Mouse (Mus musculus) liver (tissue): ENCODE measurements around the gene Olfr490.

Experiments used
- DNase-seq: peaks from one replicate; pipeline ENCODE4 v3.0.0-alpha.2; 2020; ENCODE audit warnings: mixed read lengths

Olfr490 gene

GRCm38 (mm10) chr7:108288834-108289233 lies at the start of gene Olfr490:
Gene Olfr490, minus strand, starts transcription at chr7:108288934.
- DNase-seq: no peak

GRCm38 (mm10) chr7:108323574-108323973 lies 34.8 kb upstream of the Olfr490 start, which contains the start of gene Olfr492:
Gene Olfr492, minus strand, starts transcription at chr7:108323674.
- no peak for DNase-seq

- DNase-seq: no peak
Observed at GRCm38 (mm10) chr7:108313151-108313550, 24.4 kb upstream of the Olfr490 start, which contains the start of gene Olfr491. Gene Olfr491, plus strand, starts transcription at chr7:108313451.

- DNase-seq: no peak
Observed at GRCm38 (mm10) chr7:108258247-108258646, 30.5 kb downstream of the Olfr490 start, which contains the start of gene Olfr488. Gene Olfr488, minus strand, starts transcription at chr7:108258347.
